Mouse (Mus musculus) urinary bladder, postnatal 4 days (tissue): ENCODE data around the gene Lpgat1.
A peak's percentile ranks its signal among the peaks of the same experiment; 100 is the strongest.

Experiments used
- DNase-seq, 2 experiments: peaks; one replicate each; pipeline ENCODE4 v3.0.0; 2021 to 2022; ENCODE audit warnings: low spot score in 2 of 2

Gene Lpgat1

DNA sequence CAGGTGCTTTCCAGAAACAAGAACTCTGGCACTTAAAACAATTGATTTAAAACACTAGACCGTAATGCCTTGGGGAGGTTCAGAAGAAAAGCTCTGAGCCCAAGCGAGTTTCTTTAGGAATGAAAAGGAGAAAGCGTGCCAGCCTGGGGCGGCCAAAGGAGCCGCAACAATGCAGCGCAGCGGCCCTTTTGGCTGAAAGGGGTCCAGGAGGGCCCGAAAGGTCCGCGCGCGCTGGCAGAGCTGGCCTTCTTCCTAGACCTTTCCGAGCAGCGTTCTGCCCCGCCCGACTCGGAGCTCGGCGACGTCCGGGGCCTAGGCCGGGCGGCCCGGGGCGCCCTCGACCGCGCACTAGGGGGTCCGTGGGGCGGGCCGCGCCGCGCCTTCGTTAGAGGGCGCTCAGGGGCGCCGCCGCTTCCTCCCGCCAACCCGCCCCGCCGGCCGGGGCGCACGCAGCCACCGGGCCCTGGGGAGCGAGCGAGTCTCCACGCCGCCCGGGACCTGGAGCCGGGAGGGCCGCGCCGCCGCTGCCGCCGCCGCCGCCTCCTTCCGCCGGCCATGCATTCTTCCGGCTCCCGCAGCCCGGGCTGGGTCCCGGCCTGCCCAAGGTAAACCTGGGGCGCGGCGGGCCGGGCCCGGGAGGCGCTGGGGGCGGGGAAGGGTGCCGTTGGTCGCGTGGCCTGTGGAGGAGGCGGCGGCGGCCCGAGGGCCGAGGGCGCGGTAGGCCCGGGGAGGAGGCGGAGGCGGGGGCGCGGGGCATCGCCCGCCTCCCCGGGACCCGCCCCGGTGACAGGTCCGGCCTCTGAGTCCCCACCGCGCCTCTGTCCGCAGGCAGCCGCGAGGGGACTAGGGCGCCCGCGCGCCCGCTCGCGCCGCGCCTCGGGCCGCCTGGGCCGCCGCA lies at the start of gene Lpgat1:
Gene Lpgat1 (plus strand): TSS at position 234 of the 898 bp plus-strand sequence.
- DNase-seq = peak; percentile 77 to 79

DNA sequence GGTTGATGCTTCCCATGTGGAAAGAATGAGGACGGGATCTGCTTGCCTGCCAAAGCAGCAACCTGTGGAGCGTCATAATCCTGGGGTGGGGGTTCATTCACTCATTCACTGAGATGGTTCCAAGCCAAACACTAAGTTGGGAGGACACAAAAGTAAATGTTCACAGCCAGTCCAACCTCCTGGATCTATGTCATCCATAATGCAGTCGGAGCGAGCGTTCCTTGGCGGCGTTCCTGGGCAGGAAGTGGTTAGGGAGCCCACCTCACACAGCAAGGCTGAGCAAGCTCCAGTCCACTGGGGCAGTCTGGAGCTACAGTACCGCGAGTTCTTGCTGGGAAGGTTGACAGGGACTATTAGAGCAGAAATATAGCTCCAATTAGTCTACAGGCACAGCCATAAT lies 49.6 kb upstream of the Lpgat1 start:
- no peak for DNase-seq

DNA sequence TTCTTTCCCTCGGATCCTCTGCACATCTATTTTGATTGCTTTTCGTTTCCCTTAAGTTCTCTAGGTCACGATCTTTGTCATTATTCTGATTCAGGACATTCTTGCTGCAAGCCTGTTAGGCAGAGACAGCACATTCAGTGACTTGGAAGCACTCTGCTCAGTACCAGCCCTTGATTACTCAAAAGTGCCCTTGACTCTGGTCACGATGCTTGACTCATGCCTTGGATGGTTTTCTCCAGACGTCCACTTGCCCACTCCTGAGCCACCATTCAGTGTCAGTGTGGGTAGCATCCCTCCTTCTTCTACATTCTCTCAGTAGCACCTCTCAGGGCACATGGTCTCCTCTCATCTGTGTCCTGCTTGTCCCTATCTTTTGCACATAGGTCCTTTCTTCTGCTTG lies 43.6 kb upstream of the Lpgat1 start:
- no peak for DNase-seq

- no peak for DNase-seq
These were observed 36.0 kb upstream of the Lpgat1 start for GRCm38 (mm10) chr1:191681633-191682032.

DNA sequence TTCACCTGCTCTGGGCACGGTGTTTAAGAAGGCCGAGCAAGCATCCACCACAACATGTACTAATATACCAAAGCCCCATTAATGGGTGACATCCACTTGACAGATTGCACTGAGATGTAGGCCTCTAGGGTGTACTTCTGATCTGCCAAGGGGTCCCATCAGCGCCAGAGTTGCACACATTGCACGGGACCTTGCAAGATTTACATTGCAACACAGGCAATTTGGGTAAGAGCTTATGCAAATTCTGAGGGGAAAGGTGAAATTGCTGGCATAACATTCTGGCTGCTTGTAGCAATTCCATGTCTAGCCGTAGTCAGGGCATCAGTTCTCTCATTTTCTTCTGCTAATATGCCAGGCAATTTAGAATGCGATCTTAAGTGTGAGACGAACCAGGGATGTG lies 30.1 kb upstream of the Lpgat1 start:
- DNase-seq = no peak

GRCm38 (mm10) chr1:191693231-191693630 lies 24.4 kb upstream of the Lpgat1 start:
- no peak for DNase-seq

DNA sequence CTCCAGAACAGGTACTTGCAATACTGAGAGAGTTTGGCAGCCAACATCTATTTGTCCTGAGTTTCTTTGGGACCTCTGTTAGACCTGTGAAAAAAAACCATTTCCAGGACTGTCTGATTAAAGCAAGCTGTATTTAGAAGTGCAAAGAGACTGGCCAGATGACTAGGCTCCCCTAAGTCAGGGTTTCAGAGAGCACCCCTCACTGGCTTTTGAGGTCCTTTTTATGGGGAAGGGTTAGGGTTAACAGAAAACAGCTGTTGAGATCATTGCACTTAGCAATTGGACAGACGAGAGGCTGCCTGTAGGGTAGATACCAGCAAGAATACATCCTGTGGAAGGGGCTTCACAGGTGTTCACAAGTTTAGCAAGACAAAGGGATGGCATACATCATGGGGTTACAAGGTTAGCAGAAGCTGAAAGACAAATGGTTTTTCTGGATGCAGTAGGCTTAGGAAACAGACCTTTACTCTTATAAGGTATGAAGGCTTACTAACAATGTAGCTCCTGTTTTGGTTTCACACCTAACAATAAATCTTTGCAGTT lies 19.3 kb upstream of the Lpgat1 start:
- DNase-seq = no peak

- no peak for DNase-seq
These were observed 13.1 kb upstream of the Lpgat1 start for GRCm38 (mm10) chr1:191704535-191704934.

- no peak for DNase-seq
These were observed 11.0 kb upstream of the Lpgat1 start for GRCm38 (mm10) chr1:191706541-191707078.

- no peak for DNase-seq
These were observed 7.8 kb upstream of the Lpgat1 start for GRCm38 (mm10) chr1:191709811-191710210.

DNA sequence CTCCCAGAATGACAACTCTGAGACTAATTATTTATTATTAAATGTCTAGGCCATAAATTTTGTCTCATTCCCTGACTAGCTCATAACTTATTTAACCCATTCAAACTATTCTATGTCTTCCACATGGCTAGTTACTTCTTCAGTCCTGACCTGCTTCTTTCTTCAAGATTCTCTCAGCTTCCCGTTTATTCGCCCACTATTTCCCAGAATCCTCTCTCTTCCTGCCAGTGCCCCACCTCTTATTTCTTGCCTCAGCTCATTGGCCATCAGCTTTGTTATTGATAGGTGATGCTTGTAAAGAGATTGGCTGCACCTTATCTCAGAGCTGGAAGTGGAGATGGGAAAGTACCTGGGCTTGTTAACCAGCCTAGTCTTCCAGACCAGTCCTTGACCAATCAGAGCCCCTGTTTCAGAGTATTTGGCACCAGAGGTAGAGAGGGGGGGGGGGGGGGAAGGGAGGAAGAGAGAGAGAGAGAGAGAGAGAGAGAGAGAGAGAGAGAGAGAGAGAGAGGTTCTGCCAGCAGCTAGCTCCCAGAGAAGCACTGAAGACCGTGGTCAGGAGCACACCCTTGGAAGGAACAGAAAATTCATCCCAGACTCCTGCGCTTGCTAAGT lies 5.3 kb upstream of the Lpgat1 start:
- no peak for DNase-seq

GRCm38 (mm10) chr1:191713813-191714212 lies 3.8 kb upstream of the Lpgat1 start:
- DNase-seq = no peak

- DNase-seq = no peak
These were observed 2.5 kb upstream of the Lpgat1 start for GRCm38 (mm10) chr1:191715150-191715549.

GRCm38 (mm10) chr1:191717141-191717540 lies 493 bp upstream of the Lpgat1 start:
- no peak for DNase-seq

DNA sequence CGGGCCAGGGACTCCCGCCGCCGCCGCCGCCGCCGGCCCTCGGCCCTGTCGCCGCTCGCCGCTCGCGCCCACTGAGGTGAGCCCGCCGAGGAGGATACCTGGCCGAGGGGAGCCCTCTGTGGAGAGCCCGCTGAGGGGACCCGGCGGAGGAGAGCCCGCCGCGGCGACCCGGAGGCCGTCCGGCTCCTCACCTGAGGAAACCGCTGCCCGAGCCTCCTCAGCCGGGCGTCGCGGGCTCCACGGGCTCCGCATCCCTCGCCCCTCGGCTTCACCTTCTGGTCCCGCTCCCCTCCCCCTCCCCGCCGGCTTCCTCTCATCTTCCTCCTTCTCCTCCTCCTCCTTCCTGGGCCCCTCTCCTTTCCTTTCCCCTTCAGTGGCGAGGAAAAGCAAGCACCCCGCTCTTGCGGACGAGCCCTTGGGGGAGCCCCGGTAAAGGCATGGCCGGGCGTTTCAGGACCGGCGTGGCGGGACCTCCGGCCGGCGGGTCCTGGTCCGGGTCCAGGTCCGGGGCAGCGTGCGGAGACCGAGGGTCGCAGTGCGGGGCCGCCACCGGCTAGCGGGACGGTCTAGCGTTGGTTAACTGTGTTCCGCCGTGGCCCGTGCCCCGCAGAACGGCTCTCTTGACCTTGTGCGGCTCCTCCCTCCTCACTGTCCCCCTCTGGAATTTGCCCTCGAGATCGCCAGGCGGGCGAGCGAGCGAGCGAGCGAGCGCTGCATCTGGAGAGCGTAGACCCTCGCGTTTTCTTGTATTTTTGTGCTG lies 1.1 kb downstream of the Lpgat1 start:
- peak; percentile 36 to 61 for DNase-seq

GRCm38 (mm10) chr1:191719326-191719725 lies 1.7 kb downstream of the Lpgat1 start:
- no peak for DNase-seq

- DNase-seq = no peak
These were observed 2.8 kb downstream of the Lpgat1 start for GRCm38 (mm10) chr1:191720419-191720818.

DNA sequence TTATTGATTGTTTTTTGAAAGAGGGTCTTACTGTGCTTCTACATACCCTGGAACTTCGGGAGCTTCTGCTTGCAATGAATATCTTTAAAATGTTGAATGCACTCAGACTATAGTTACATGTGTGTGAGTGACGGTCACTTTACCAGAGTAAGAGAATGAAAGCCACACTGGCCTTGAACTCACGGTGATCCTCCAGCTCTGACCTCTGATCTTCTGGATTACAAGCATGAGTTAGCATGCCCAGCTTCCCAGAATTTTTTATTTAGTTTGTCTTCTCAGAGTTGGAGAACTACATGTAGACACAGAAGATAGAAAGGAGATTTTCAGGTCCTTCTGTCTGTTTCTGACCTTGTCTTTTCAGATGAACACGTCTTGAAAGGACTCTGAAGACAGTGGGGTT lies 5.1 kb downstream of the Lpgat1 start:
- no peak for DNase-seq

DNA sequence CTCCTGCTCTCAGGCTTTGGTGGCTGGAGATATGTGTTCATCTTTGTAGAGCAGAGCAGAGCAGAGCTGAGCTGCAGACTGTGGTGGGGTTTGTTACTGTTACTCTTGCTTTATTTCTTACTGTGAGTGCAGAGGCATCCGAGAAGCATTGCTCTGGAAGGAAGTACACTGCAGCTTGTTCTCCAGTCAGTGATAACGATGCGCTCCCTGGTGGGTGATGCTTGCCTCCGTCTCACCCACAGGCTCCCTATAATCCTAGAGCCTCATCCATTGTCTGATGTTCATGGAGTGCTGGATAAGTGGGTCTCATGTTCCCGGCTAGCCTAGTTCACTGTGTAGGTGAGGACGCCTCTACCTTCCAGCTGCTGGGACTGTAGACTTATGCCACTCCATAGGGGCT lies 6.0 kb downstream of the Lpgat1 start:
- DNase-seq = no peak

DNA sequence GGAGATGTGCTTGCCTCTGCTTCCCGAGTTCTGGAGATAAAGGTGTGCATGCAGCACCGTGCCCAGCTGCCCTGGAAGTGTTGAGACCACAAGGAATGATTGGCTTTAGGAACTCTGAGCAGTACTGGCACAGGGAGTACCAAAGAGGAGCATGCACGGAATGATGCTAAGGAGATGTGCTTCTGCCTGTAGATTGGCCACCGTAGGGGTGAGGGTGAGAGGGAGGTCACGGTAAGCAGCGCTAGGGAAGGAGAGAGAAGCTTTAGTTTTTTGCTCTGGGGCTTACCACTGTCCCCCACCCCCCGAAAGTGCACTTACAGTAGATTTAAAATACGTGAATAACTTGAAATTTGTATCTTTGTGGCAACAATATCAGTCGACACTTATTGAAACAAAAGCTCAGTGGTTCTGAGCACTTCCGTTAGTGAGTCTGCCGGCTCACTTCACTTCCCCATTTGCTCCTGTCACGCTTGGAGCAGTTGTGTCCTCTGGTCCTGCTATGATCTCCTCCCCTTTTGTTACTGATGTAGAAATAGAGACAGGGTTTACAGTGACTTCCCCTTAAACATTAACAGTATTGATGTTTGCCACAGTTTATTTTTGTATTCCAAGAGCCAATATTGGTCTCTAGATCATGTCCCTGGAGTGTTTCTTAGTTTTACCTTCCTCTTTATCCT lies 6.9 kb downstream of the Lpgat1 start:
- DNase-seq = no peak

- DNase-seq = no peak
These were observed 15.0 kb downstream of the Lpgat1 start for GRCm38 (mm10) chr1:191732623-191733022.
